Mouse (Mus musculus) liver, embryonic 14.5 days (tissue): ENCODE results near the gene Dpt.

Experiments used
- CTCF ChIP-seq: IDR thresholded peaks from 2 replicates; pipeline ENCODE4 v1.5.1; 2016; ENCODE audit warnings: antibody characterized with exemption, low read depth, control low read depth
- EP300 ChIP-seq: IDR thresholded peaks from 2 replicates; pipeline ENCODE4 v1.6.1; 2016; ENCODE audit warnings: antibody characterized with exemption, low read depth

- TF ChIP-seq CTCF: no peak
- no peak for TF ChIP-seq EP300
These were observed at the start of gene Dpt for GRCm38 (mm10) chr1:164796471-164796870.
